Mouse (Mus musculus): ENCODE measurements at regions not wholly inside any gene's neighbourhood (a gene's known extent, or its start where the extent isn't known, plus 50 kb on each side); places are given as distances from the start of the nearest gene placed in this dataset.

DNA sequence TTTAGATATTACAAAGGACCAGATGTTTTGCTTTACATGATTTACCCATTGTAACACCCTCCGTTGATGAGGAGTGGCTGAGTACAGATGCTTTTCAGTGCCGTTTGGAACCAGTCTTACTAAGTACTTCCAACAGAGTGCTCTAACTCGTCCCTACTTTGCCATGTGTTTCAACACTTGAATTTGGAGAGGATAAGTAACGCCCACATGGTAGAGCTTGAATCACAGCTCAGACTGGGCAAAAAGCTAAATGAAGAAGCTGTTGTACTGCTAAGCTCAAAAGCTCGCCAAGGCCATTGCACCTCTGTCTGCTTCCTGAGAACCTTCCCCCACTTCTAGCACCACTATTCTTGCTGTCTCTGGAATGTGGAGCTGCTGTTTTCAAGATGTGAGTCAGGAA lies 471.1 kb downstream of the Nfib start:
- DNase-seq (ENCODE audit: low spot score in 2 of 2), result peak in 1 of 2 experiments; percentile 38

GRCm38 (mm10) chr4:82226197-82227119 lies 479.1 kb downstream of the Nfib start:
- DNase-seq (ENCODE audit: low spot score in 2 of 2), result no peak

GRCm38 (mm10) chr4:82220724-82221123 lies 484.8 kb downstream of the Nfib start:
- no peak for DNase-seq (ENCODE audit: low spot score in 2 of 2)

DNA sequence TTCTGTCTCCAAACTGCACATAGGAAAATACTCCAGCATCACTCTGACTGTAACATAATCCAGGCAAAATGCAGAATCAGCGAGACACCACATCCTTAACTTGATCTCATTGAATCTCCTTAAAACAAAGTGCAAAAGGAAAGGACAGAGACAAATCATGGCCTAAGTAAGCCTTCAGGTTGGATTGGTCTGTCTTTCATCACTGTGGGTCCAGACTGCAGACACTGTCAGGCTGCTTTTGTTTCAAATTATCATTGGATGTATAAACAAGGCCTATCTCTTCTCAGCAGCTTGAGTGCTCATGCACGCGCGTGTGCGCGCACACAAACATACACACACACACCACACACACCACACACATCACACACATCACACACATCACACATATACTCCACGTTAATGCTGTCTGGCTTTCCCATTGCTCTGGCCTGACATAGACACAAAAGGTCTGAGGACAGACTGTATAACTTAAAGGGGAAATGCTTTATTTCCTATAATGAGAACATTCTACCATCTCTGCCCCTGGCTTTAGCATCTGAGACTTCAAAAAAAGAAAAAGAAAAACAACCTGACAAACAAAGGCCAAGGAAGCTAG lies 485.3 kb downstream of the Nfib start:
- DNase-seq (ENCODE audit: low spot score in 2 of 2), result no peak

DNA sequence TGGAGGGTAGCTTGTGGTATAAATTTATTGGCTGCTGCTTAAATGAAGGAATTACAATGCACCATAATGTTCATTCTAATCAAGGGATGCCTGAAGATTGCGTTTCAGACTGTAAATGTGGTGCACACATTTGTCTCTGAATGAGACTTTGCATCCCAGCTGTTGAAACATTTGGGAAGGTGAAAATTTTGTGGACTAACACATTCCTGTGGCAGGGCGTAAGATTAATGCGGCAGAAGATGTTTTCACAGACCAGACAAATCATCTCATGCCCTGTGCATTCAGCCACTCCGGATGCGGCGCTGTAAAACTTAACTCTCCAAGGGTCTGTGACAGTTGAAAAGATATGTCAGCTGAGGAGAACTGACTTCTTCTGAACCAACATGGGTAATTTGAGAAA lies 486.9 kb downstream of the Nfib start:
- no peak for DNase-seq (ENCODE audit: low spot score in 2 of 2)

DNA sequence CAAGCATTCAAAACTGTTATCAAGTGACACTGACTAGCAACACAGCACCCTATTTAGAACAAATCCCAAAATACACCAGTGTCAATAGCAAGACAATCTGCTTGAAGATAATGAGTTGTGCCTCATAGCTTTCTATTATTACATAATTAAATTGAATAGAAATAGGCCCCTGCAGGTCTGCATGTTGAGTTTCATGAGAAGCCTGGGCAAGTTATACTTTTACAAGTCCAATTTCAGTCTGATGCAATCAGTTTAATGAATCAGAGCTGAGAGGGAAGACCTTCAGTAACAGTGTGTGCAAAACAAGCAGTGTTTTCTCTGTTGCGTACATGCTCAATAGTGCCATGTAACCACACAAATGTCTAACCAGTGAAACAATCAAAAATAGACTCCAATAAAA lies 498.5 kb downstream of the Nfib start:
- no peak for DNase-seq (ENCODE audit: low spot score in 2 of 2)

GRCm38 (mm10) chr4:82200306-82200705 lies 505.2 kb downstream of the Nfib start:
- no peak for DNase-seq (ENCODE audit: low spot score in 2 of 2)

- no peak for DNase-seq (ENCODE audit: low spot score in 2 of 2)
Measured at GRCm38 (mm10) chr4:82199118-82199517, 506.4 kb downstream of the Nfib start.

GRCm38 (mm10) chr4:82197611-82198010 lies 507.9 kb downstream of the Nfib start:
- no peak for DNase-seq (ENCODE audit: low spot score in 2 of 2)

DNA sequence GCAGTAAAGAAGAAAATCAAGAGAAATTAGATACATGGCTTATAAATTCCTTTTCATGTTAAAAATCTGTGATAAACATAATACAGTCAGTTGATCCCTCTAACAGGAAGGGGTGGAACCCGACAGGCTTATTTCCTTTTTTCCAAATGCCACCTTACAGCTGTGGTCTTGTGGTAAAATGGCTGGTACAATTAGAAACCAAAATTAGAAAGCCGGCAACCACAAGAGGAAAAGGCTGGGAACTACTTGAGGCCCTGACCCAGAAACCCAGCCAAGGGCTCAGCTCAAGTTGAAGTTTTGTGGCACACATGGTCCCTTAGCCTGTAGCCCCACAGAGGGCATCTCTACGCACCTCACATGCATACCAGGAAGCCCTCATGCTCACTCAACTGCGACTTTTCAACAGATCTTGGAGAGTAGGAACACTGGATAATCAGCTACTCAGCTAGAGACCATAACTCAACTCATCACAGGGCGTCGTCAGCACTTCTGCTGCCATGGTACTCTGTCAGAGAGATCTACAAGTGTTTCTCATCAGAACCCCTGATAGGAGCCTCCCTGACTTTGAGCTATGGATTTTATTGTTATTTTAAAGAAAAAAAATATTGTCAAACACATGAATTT lies 509.4 kb downstream of the Nfib start:
- DNase-seq (ENCODE audit: low spot score in 2 of 2), result no peak

DNA sequence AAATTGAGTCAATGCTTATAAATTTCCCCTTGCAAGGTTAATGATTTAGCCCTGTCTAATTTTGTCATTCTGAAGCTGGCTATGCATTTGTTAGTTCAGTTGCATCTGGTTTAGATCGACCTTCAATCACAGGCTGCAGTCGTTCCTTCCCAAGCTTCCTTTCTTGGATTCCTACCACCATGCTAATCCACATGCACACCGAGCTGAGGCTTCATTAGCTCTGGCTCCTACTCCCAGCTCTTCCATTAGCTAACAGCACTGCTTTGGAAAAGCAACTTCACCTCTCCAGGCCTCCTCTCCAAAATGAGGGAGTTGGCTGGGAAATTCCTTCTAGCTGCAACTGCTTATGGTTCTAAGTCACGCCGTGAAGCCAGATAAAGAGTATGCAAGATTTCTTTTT lies 511.6 kb downstream of the Nfib start:
- DNase-seq (ENCODE audit: low spot score in 2 of 2), result no peak

- DNase-seq (ENCODE audit: low spot score in 2 of 2), result no peak
Measured at GRCm38 (mm10) chr4:82186892-82187291, 518.7 kb downstream of the Nfib start.

DNA sequence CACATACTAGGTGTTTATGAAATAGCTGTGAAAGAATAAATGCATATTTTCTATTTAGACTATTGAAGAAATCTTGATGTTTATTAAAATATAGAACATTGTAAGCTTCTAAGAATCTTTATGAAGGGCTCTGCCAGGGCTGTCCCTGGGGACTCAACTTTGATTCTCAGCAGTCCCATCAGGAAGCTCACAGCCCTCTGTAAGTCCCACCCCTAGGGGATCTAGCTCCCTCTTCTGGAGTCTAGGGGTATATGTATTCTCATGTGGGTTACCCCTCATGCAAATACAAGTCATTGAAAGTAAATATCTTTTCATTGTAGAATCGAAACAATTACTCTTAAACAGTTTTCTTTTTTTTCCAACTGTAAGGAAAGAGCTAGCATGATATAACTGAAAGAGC lies 521.6 kb downstream of the Nfib start:
- DNase-seq (ENCODE audit: low spot score in 2 of 2), result no peak

- no peak for DNase-seq (ENCODE audit: low spot score in 2 of 2)
Measured at GRCm38 (mm10) chr4:82178112-82178511, 527.4 kb downstream of the Nfib start.

- no peak for DNase-seq (ENCODE audit: low spot score in 2 of 2)
Measured at GRCm38 (mm10) chr4:82176723-82177122, 528.8 kb downstream of the Nfib start.

- DNase-seq (ENCODE audit: low spot score in 2 of 2), result no peak
Measured at GRCm38 (mm10) chr4:82173461-82174085, 532.0 kb downstream of the Nfib start.

DNA sequence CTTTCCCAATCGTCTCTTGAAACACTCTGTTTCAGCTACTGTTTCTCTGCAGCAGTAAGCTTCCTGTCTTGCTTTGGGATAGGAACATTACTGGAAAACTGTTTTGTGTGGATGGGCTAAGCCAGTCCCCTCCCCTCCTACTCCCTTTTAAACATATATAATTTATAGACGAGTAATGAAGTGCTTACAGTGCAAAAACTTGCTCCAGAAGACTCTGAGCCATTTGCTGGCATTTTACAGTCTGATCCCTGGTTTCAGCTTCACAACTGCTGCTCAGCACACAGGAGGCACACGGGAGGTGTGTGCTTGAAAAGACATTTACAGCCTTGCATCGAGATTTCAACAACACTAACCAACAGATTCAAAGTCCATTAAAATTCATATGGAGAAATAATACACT lies 534.6 kb downstream of the Nfib start:
- no peak for DNase-seq (ENCODE audit: low spot score in 2 of 2)

- DNase-seq (ENCODE audit: low spot score in 2 of 2), result no peak
Measured at GRCm38 (mm10) chr4:82168032-82168431, 537.5 kb downstream of the Nfib start.

DNA sequence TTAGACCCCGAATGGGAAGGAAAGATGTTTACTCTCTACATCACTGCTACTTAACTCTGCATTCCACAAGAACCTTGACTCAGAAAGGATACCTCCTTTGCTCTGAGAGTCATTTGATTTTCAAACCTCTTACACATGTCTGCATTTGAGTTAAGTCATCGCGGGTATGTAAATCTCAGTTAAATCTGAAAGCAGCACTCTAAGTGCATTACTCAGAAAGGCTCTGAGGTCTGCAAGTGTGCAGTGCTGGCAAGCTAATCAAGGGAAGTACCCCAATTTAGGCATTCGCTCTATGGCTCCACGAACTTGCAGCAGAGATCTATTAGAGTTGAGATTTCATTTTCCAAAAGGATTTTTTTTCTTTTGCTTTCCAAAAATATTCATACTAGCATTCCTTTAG lies 538.2 kb downstream of the Nfib start:
- no peak for DNase-seq (ENCODE audit: low spot score in 2 of 2)

GRCm38 (mm10) chr4:82166826-82167225 lies 538.7 kb downstream of the Nfib start:
- no peak for DNase-seq (ENCODE audit: low spot score in 2 of 2)

GRCm38 (mm10) chr4:82166087-82166486 lies 539.5 kb downstream of the Nfib start:
- no peak for DNase-seq (ENCODE audit: low spot score in 2 of 2)

DNA sequence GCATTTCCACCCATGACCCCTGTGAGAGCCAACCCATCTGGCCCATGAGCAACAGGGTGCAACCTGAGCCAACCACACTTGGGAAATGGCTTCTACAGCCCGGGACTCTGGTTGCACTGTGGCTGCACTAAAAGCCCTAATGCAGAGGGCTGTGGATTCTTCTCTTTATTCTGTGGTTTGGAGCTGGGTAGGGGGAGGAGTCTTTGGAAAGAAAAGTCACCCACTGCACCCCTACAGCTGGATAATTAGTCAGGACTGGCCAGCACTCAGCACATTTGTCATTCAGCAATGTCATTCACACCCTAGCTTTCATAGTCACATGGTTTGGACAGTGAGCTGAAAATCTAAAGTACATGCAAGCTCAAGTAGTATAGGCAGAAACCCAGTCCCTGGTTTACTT lies 541.5 kb downstream of the Nfib start:
- no peak for DNase-seq (ENCODE audit: low spot score in 2 of 2)

Data from right cerebral cortex, postnatal 10 days (tissue).